Mouse (Mus musculus): ENCODE measurements around the gene Mthfsd. TPM values are rescaled to one million over a fixed set of nuclear protein-coding genes. Genes with fewer than 3 reads are reported as not detected.

Mthfsd gene
- polyA plus RNA-seq, 1 experiment from 2014 or later: 49.8 TPM

Small RNA genes lying within 50 kb of the gene (microRNA-seq; reads per million reads assigned to microRNA genes)
- not detected for gene Gm27530

Other genes with a start within 250 kb of the Mthfsd start
- 0.54 and 0.87 TPM in 2 replicates for gene Foxf1, start 24.0 kb downstream of the Mthfsd start, polyA plus RNA-seq (2015; fragmentation: Nextera tagmentation; extraction: Ambion mirVana)
- gene Foxc2, start 7.8 kb upstream of the Mthfsd start, polyA plus RNA-seq (2015; fragmentation: Nextera tagmentation; extraction: Ambion mirVana): 1.6 and 2.0 TPM in 2 replicates
- 0.10 and 0.18 TPM in 2 replicates for gene Foxl1, start 19.5 kb upstream of the Mthfsd start, polyA plus RNA-seq (2015; fragmentation: Nextera tagmentation; extraction: Ambion mirVana)

Measured in forebrain, embryonic 15.5 days (tissue).